Mouse (Mus musculus) embryonic facial prominence, embryonic 14.5 days (tissue): ENCODE data around the gene Rpl9. TPM values are rescaled to one million over a fixed set of nuclear protein-coding genes. Genes with fewer than 3 reads are reported as not detected.

Experiments
- ATAC-seq: fragments of 200-750 bp; cut with Nextera tagmentation; 2 replicates; pipeline ENCODE4 v1.8.0; 2017; ENCODE audit warnings: low read depth, moderate number of reproducible peaks, moderate TSS enrichment
- DNase-seq: peaks from one replicate; pipeline ENCODE4 v3.0.0-alpha.2; 2015; ENCODE audit warnings: low spot score
- H3K27ac ChIP-seq: fragments of 300-500 bp; sonication (generic); replicated peaks from 2 replicates; pipeline ENCODE4 v1.5.1; 2014; ENCODE audit warnings: low read depth, mild to moderate bottlenecking, low read length, moderate library complexity
- H3K27me3 ChIP-seq: fragments of 300-500 bp; sonication (generic); replicated peaks from 2 replicates; pipeline ENCODE4 v1.6.1; 2014; ENCODE audit warnings: low read length; ENCODE audit not compliant: control insufficient read depth, insufficient read depth
- H3K36me3 ChIP-seq: fragments of 300-500 bp; sonication (generic); 2 replicates; pipeline ENCODE4 v1.6.1; 2014; ENCODE audit warnings: low read length, mixed read lengths; ENCODE audit not compliant: control insufficient read depth, insufficient read depth
- H3K4me1 ChIP-seq: fragments of 300-500 bp; sonication (generic); 2 replicates; pipeline ENCODE4 v1.6.1; 2014; ENCODE audit warnings: antibody characterized with exemption, low read length; ENCODE audit not compliant: control insufficient read depth, insufficient read depth
- H3K4me2 ChIP-seq: fragments of 300-500 bp; sonication (generic); 2 replicates; pipeline ENCODE4 v1.6.1; 2014; ENCODE audit warnings: low read depth, mild to moderate bottlenecking, low read length, moderate library complexity, mixed read lengths
- H3K4me3 ChIP-seq: fragments of 300-500 bp; sonication (generic); 2 replicates; pipeline ENCODE4 v1.5.1; 2014; ENCODE audit warnings: low read depth, mild to moderate bottlenecking, low read length
- H3K9ac ChIP-seq: fragments of 300-500 bp; sonication (generic); 2 replicates; pipeline ENCODE4 v1.6.1; 2014; ENCODE audit warnings: low read depth, mild to moderate bottlenecking, low read length, moderate library complexity, mixed read lengths
- H3K9me3 ChIP-seq: fragments of 300-500 bp; sonication (generic); 2 replicates; pipeline ENCODE4 v1.6.1; 2016; ENCODE audit warnings: low read length; ENCODE audit not compliant: control insufficient read depth
- WGBS: fragments of 180-500 bp; shearing (Covaris S2); extraction: QIAGEN DNeasy Blood & Tissue Kit; methylation state at CpG from one replicate; pipeline ENCODE4 v1.1.7; 2014; 5-methylcytosine and 5-hydroxymethylcytosine counted together
- polyA plus RNA-seq: library from polyadenylated mRNA; unstranded; fragments of >200 nt; fragmentation: Nextera tagmentation; extraction: Ambion mirVana; gene quantifications from 2 replicates; pipeline ENCODE4 v1.2.1, GENCODE M21; 2014

Gene Rpl9
- polyA plus RNA-seq, 1 experiment from 2014 or later, result 1,226 TPM

DNA sequence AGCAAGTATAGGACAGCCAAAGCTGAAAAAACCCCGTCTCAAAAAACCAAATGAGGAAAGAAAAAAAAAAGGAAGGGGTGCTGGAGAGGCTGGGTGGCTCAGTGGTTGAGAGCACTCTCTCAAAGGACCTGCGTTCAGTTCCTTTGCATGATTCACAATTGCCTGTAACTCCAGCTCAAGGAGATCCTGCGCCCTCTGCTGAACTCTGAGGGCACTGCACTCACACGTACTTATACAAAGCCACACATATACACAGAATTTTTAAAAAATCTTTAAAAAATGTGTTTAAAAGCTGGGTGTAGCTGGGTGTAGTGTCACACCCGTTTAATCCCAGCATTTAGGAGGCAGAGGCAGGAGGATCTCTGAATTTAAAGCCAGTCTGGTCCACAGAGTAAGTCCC lies 36.3 kb downstream of the Rpl9 start:
- Histone ChIP-seq H3K4me1 (no peaks in the 10 kb centered on the region), H3K9ac (no peak overlapping the region), H3K36me3 (no peaks in the 10 kb centered on the region), H3K9me3 (no peaks in the 10 kb centered on the region), H3K4me3 (no peak overlapping the region), H3K4me2 (no peak overlapping the region), H3K27me3 (no peaks in the 10 kb centered on the region), H3K27ac (no peak overlapping the region)
- 79% methylated on average over 5 of the region's 5 CpGs for WGBS
- DNase-seq (no peak), ATAC-seq (no peak)

DNA sequence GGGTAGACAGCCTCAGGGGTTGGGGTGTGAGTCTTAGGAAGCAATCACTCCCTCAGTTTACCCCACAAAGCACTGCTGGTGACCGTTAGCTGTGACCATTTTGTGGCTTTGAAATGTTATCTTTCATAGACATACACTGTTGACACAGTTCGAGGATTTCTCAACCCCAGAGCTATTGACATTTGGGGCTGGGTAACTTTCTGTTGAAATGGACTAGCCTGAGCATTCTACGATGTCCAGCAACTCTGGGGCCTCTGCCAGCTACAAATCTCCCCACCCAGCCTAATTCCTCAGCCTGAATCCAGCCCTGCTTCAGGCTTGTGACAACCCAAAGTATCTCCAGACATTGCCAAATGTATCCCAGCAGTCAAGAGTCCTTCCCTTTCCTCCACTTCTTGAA lies 37.1 kb downstream of the Rpl9 start:
- H3K4me3 ChIP-seq, result no peak overlapping the region
- WGBS, result 78% methylated on average over 3 of the region's 3 CpGs

DNA sequence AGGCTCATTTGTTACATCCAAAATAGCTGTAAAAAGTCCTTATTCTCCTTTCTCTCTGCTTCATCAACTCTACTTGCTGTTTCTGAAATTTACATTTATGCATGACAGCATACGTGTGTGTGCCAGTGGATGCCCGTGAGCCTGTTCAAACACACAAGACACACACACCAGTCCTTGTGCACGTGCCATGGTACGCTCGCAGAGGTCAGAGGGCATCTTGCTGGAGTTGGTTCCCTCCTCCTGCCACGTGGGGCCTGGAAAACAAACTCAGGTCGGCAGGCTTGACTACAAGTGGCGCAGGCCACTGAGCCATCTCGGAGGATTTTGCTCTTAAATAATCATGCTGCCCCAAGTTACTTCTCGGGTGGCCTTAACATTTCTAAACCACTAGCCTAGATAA lies 40.7 kb downstream of the Rpl9 start:
- Histone ChIP-seq H3K4me2 (no peak overlapping the region), H3K9me3 (no peaks in the 10 kb centered on the region), H3K36me3 (no peaks in the 10 kb centered on the region), H3K9ac (no peak overlapping the region), H3K4me1 (no peaks in the 10 kb centered on the region), H3K27ac (no peak overlapping the region), H3K27me3 (no peaks in the 10 kb centered on the region), H3K4me3 (no peak overlapping the region)
- no peak for ATAC-seq
- no peak for DNase-seq
- 63% methylated on average over 10 of the region's 10 CpGs for WGBS

More for the DNA sequence above, 37.1 kb downstream of the Rpl9 start:
- H3K4me1 ChIP-seq, result no peaks in the 10 kb centered on the region
- no peaks in the 10 kb centered on the region for H3K9me3 ChIP-seq
- H3K9ac ChIP-seq, result no peak overlapping the region
- H3K27me3 ChIP-seq, result no peaks in the 10 kb centered on the region
- no peak for DNase-seq
- H3K36me3 ChIP-seq, result no peaks in the 10 kb centered on the region
- H3K4me2 ChIP-seq, result no peak overlapping the region
- no peak overlapping the region for H3K27ac ChIP-seq
- no peak for ATAC-seq

DNA sequence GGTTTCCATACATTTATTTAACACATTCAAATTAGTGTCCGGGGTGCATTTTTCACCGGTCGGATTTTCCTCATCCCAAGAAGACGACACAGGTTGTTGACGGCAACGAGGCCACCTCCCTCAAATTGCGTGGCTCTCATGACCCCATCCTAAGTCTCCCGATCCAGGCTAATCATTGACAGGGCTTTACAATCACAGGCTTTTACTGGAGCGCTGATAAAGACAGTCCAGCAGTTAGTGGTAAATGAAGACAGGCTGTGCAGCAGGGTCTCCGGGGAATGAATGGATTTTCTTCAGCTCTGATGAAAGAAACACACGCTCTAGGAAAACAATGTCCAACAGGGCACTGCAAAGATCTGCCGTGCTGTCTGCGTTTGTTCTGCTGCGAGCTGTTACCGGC lies 43.1 kb downstream of the Rpl9 start, which contains the start of gene Klb:
Gene Klb, plus strand, starts transcription at position 147 of the 400 bp plus-strand sequence.
- Histone ChIP-seq H3K4me2 (peak within 1 kb of the TSS; percentile 50), H3K27me3 (no peaks in the 10 kb centered on the region), H3K9ac (peak within 1 kb of the TSS; percentile 47), H3K4me1 (no peaks in the 10 kb centered on the region), H3K36me3 (no peaks in the 10 kb centered on the region), H3K27ac (no peak within 1 kb of the TSS), H3K9me3 (no peaks in the 10 kb centered on the region), H3K4me3 (peak within 1 kb of the TSS; percentile 25)
- WGBS, result 25% methylated on average over 15 of the region's 15 CpGs
- peak; percentile 12 for DNase-seq
- ATAC-seq, result no peak

DNA sequence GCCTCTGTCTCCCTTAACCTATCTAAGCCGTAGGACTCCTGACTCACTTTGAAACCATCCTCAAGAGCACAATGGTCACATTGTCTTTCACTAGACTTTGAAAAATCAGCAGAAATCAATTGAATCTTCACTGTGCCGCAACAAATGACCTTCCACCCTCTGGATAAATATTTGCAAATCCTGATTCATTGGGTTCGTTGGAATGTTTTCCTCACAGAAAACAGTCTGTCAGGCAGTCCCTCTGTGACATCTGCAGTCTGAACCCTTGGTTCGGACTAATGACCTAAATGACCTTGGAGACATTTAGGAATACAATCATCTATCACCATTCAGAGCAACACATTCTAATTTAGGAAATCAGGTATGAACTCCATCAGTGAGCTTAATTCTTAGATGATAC lies 51.1 kb downstream of the Rpl9 start:
- H3K36me3 ChIP-seq, result no peaks in the 10 kb centered on the region
- no peak overlapping the region for H3K27ac ChIP-seq
- no peaks in the 10 kb centered on the region for H3K27me3 ChIP-seq
- no peak overlapping the region for H3K4me2 ChIP-seq
- H3K9ac ChIP-seq, result no peak overlapping the region
- WGBS, result 36% methylated on average over 4 of the region's 4 CpGs
- H3K4me1 ChIP-seq, result peaks cover 4% of the 10 kb centered on the region
- H3K4me3 ChIP-seq, result no peak overlapping the region
- H3K9me3 ChIP-seq, result no peaks in the 10 kb centered on the region
- DNase-seq, result no peak
- ATAC-seq, result no peak

DNA sequence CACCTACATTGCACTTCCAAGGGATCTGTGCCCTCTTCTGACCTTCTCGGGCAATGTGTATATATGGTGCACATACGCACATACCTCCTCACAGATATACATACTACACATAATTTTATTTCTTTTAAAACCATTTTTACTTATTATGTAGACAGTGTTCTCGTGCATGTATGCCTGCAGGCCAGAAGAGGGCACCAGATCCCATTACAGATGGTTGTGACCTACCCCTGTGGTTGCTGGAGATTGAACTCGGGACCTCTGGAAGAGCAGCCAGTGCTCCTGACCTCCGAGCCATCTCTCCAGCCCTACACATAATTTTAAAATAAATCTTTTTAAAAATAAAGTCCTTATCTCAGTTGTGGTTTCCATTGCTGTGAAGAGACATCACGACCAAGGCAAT lies 52.9 kb downstream of the Rpl9 start:
- Histone ChIP-seq H3K9ac (no peak overlapping the region), H3K9me3 (no peaks in the 10 kb centered on the region), H3K4me3 (no peak overlapping the region), H3K27ac (no peak overlapping the region), H3K27me3 (no peaks in the 10 kb centered on the region), H3K36me3 (no peaks in the 10 kb centered on the region), H3K4me1 (peaks cover 9% of the 10 kb centered on the region), H3K4me2 (no peak overlapping the region)
- ATAC-seq (no peak), DNase-seq (no peak)
- WGBS, result 80% methylated on average over 6 of the region's 6 CpGs

Other genes with a start within 250 kb of the Rpl9 start
- 8.7 and 11.8 TPM in 2 replicates for gene Wdr19, start 191.7 kb downstream of the Rpl9 start, polyA plus RNA-seq
- gene Rfc1, start 55.8 kb downstream of the Rpl9 start, polyA plus RNA-seq, result 84.2 and 84.8 TPM in 2 replicates
- 0.30 and 0.65 TPM in 2 replicates for gene Klb, start 43.1 kb downstream of the Rpl9 start, polyA plus RNA-seq
- 60.8 and 61.2 TPM in 2 replicates for gene Lias, start 53 bp upstream of the Rpl9 start, polyA plus RNA-seq
- gene Ugdh, start 44.5 kb upstream of the Rpl9 start, polyA plus RNA-seq, result 119 and 125 TPM in 2 replicates
- not detected in 2 replicates for gene Gm43552, start 101.4 kb upstream of the Rpl9 start, polyA plus RNA-seq
- gene Smim14, start 145.7 kb upstream of the Rpl9 start, polyA plus RNA-seq, result 144 and 146 TPM in 2 replicates
- gene Ube2k, start 145.8 kb upstream of the Rpl9 start, polyA plus RNA-seq, result 122 and 130 TPM in 2 replicates